In genomic region chr19:58454261-58455060, GRCm38 (mm10) we compare ENCODE assay signal across 8 mouse cellular contexts. TPM values are rescaled to one million over a fixed set of nuclear protein-coding genes. Genes with fewer than 3 reads are reported as not detected.
DNase-seq lines count a peak whose midpoint lies in the region; ATAC-seq lines count a peak whose summit lies in the region.

No protein-coding gene starts in this region.

- H3K36me3 ChIP-seq in hindbrain, embryonic 14.5 days (replicated peaks; ENCODE audit: control insufficient read depth, insufficient read depth): no peaks in the 10 kb centered on the region

- H3K9ac ChIP-seq in hindbrain, embryonic 14.5 days: peak overlapping the region; percentile 71

- H3K4me3 ChIP-seq in hindbrain, embryonic 14.5 days (replicated peaks; ENCODE audit: low read length): peak overlapping the region; percentile 57

- peaks cover 65% of the 10 kb centered on the region for H3K4me1 ChIP-seq in hindbrain, embryonic 14.5 days (replicated peaks; ENCODE audit: control insufficient read depth, insufficient read depth, low read length)

- peak; percentile 39 for ATAC-seq in hindbrain, embryonic 14.5 days (ENCODE audit: low FRiP score)
- no peak for ATAC-seq in erythroid progenitor cell, adult 5-6 weeks (replicated peaks; ENCODE audit: low FRiP score, poor library complexity, severe bottlenecking)

- peak overlapping the region; percentile 99 for H3K4me2 ChIP-seq in hindbrain, embryonic 14.5 days (replicated peaks)

- WGBS in hindbrain, embryonic 14.5 days: under 1% methylated on average over 60 of the region's 61 CpGs

- peak; percentile 55 for DNase-seq in MN1 (ENCODE audit: low spot score)
- DNase-seq in brain, adult 2 months (ENCODE audit: low read depth, low spot score): peak; percentile 53
- peak; percentile 17 for DNase-seq in gastrocnemius, adult 18-20 months (ENCODE audit: low spot score)
- no peak for DNase-seq in hindbrain, embryonic 14.5 days (ENCODE audit: low spot score)
- DNase-seq in left cerebral cortex, adult 11 months (ENCODE audit: low spot score): peak; percentile 17
- peak; percentile 39 for DNase-seq in lung, postnatal 14 days
- DNase-seq in retina, postnatal 1 day: peak; percentile 79

- peak overlapping the region; percentile 86 for H3K27ac ChIP-seq in hindbrain, embryonic 14.5 days

- H3K27me3 ChIP-seq in hindbrain, embryonic 14.5 days (ENCODE audit: control insufficient read depth, insufficient read depth, low read length): 0 out of 2 replicates have a peak, but pooled peaks cover 3% of the 10 kb centered on the region

- no peaks in the 10 kb centered on the region for H3K9me3 ChIP-seq in hindbrain, embryonic 14.5 days (ENCODE audit: control insufficient read depth, low read length)

RNA-seq across cellular contexts. Expression of gene Gfra1, which starts 1.2 kb away (rescaled TPM):
- total RNA-seq in gastrocnemius, adult 18-20 months (2021): 1 to 10 TPM; 3.4 to 3.5 TPM
- polyA plus RNA-seq in hindbrain, embryonic 14.5 days (2014; fragmentation: Nextera tagmentation; extraction: Ambion mirVana): 46.0 and 48.5 TPM in 2 replicates
- 2.5 and 5.9 TPM in 2 replicates for total RNA-seq in erythroid progenitor cell, adult 5-6 weeks (2015; ENCODE audit: low replicate concordance)
- total RNA-seq in erythroid progenitor cell, adult 5-6 weeks (2017; ENCODE audit: low replicate concordance): 1.2 and 3.5 TPM in 2 replicates

RNA-seq across cellular contexts. Expression of gene Ccdc172, which starts 57.3 kb away (rescaled TPM):
- not detected for total RNA-seq in gastrocnemius, adult 18-20 months (2021)
- polyA plus RNA-seq in hindbrain, embryonic 14.5 days (2014; fragmentation: Nextera tagmentation; extraction: Ambion mirVana): not detected in 2 replicates
- total RNA-seq in erythroid progenitor cell, adult 5-6 weeks (2015; ENCODE audit: low replicate concordance): not detected in 2 replicates
- not detected in 2 replicates for total RNA-seq in erythroid progenitor cell, adult 5-6 weeks (2017; ENCODE audit: low replicate concordance)
